ENCODE assay signal across 8 mouse cellular contexts in genomic region chr17:33630171-33630895, GRCm38 (mm10). TPM values are rescaled to one million over a fixed set of nuclear protein-coding genes. Genes with fewer than 3 reads are reported as not detected.
DNase-seq lines count a peak whose midpoint lies in the region; ATAC-seq and TF ChIP-seq lines count a peak whose summit lies in the region.

No protein-coding gene starts in this region.

- H3K4me3 ChIP-seq in heart, embryonic 15.5 days, result no peak overlapping the region
- H3K4me3 ChIP-seq in embryonic facial prominence, embryonic 12.5 days, result no peak overlapping the region
- no peak overlapping the region for H3K4me3 ChIP-seq in intestine, embryonic 15.5 days (replicated peaks)
- no peak overlapping the region for H3K4me3 ChIP-seq in midbrain, postnatal 0 days (ENCODE audit: low read depth, low read length)
- H3K4me3 ChIP-seq in layer of hippocampus, adult 2 months, result no peak overlapping the region; the same call in 1 of the 2 replicates

- H3K9me3 ChIP-seq in heart, embryonic 15.5 days (replicated peaks), result no peaks in the 10 kb centered on the region
- H3K9me3 ChIP-seq in embryonic facial prominence, embryonic 12.5 days, result no peaks in the 10 kb centered on the region
- no peaks in the 10 kb centered on the region for H3K9me3 ChIP-seq in intestine, embryonic 15.5 days
- no peaks in the 10 kb centered on the region for H3K9me3 ChIP-seq in midbrain, postnatal 0 days (ENCODE audit: low read length)

- peak overlapping the region; percentile 69 for H3K4me2 ChIP-seq in heart, embryonic 15.5 days
- H3K4me2 ChIP-seq in embryonic facial prominence, embryonic 12.5 days (replicated peaks), result peak overlapping the region; percentile 58
- peak overlapping the region; percentile 60 for H3K4me2 ChIP-seq in intestine, embryonic 15.5 days (replicated peaks)
- H3K4me2 ChIP-seq in midbrain, postnatal 0 days (ENCODE audit: low read depth, low read length, poor library complexity, severe bottlenecking), result peak overlapping the region; percentile 49

- intact Hi-C loops in heart, postnatal 14 days (cut with DNase I), result no loop called here

- 76% methylated on average over 13 of the region's 13 CpGs for WGBS in heart, embryonic 15.5 days
- 81% methylated on average over 13 of the region's 13 CpGs for WGBS in embryonic facial prominence, embryonic 12.5 days
- WGBS in intestine, embryonic 15.5 days, result 79% methylated on average over 13 of the region's 13 CpGs
- 77% methylated on average over 13 of the region's 13 CpGs for WGBS in midbrain, postnatal 0 days

- DNase-seq in heart, postnatal 14 days, result no peak
- DNase-seq in midbrain, postnatal 0 days (ENCODE audit: low spot score), result peak; percentile 19
- DNase-seq in c-Kit-positive CD71-positive TER-119-positive erythroid progenitor cells, embryonic 14.5 days (ENCODE audit: low spot score), result no peak
- no peak for DNase-seq in layer of hippocampus, adult 2 months (ENCODE audit: low spot score in 2 of 2)
- DNase-seq in lung, adult 18-20 months, result no peak

- peaks cover 12% of the 10 kb centered on the region; the same call in 1 of the 2 replicates for H3K36me3 ChIP-seq in heart, embryonic 15.5 days
- peaks cover 22% of the 10 kb centered on the region for H3K36me3 ChIP-seq in embryonic facial prominence, embryonic 12.5 days
- H3K36me3 ChIP-seq in intestine, embryonic 15.5 days, result peaks cover 13% of the 10 kb centered on the region
- peaks cover 5% of the 10 kb centered on the region; the same call in 1 of the 2 replicates for H3K36me3 ChIP-seq in midbrain, postnatal 0 days (ENCODE audit: insufficient read depth, low read length)

- no peaks in the 10 kb centered on the region for H3K27me3 ChIP-seq in heart, embryonic 15.5 days
- no peaks in the 10 kb centered on the region for H3K27me3 ChIP-seq in embryonic facial prominence, embryonic 12.5 days
- H3K27me3 ChIP-seq in intestine, embryonic 15.5 days (replicated peaks), result no peaks in the 10 kb centered on the region
- H3K27me3 ChIP-seq in midbrain, postnatal 0 days (ENCODE audit: insufficient read depth, low read length), result no peaks in the 10 kb centered on the region

- H3K4me1 ChIP-seq in heart, embryonic 15.5 days (replicated peaks), result peaks cover 25% of the 10 kb centered on the region
- H3K4me1 ChIP-seq in embryonic facial prominence, embryonic 12.5 days, result peaks cover 17% of the 10 kb centered on the region
- H3K4me1 ChIP-seq in intestine, embryonic 15.5 days (replicated peaks), result peaks cover 7% of the 10 kb centered on the region
- H3K4me1 ChIP-seq in midbrain, postnatal 0 days (ENCODE audit: insufficient read depth, low read length), result peaks cover 10% of the 10 kb centered on the region

- no peak for ATAC-seq in heart, embryonic 15.5 days (replicated peaks; ENCODE audit: insufficient number of reproducible peaks, insufficient read depth, low FRiP score, low read depth)
- no peak for ATAC-seq in embryonic facial prominence, embryonic 12.5 days (ENCODE audit: insufficient number of reproducible peaks, insufficient read depth, low FRiP score, low TSS enrichment)
- no peak for ATAC-seq in intestine, embryonic 15.5 days
- no peak for ATAC-seq in midbrain, postnatal 0 days (ENCODE audit: low FRiP score)

- TF ChIP-seq CTCF in midbrain, postnatal 0 days (IDR thresholded peaks at IDR 0.05), result no peak
- no peak for TF ChIP-seq CTCF in layer of hippocampus, adult 2 months (conservative IDR thresholded peaks at IDR 0.05)

- no peak overlapping the region for H3K9ac ChIP-seq in heart, embryonic 15.5 days
- H3K9ac ChIP-seq in embryonic facial prominence, embryonic 12.5 days, result no peak overlapping the region
- no peak overlapping the region for H3K9ac ChIP-seq in intestine, embryonic 15.5 days
- no peak overlapping the region for H3K9ac ChIP-seq in midbrain, postnatal 0 days (replicated peaks; ENCODE audit: low read length, poor library complexity, severe bottlenecking)

- no peak overlapping the region for H3K27ac ChIP-seq in heart, embryonic 15.5 days
- peak overlapping the region; percentile 26; the same call in 1 of the 2 replicates for H3K27ac ChIP-seq in embryonic facial prominence, embryonic 12.5 days
- H3K27ac ChIP-seq in intestine, embryonic 15.5 days, result no peak overlapping the region
- no peak overlapping the region for H3K27ac ChIP-seq in midbrain, postnatal 0 days (ENCODE audit: low read depth, low read length)
- H3K27ac ChIP-seq in layer of hippocampus, adult 2 months, result no peak overlapping the region

RNA-seq across cellular contexts. Expression of gene Zfp414, which starts 1.4 kb away (rescaled TPM):
- 29.8 and 32.1 TPM in 2 replicates for polyA plus RNA-seq in heart, embryonic 15.5 days (2015; fragmentation: Nextera tagmentation; extraction: Ambion mirVana)
- 10 to 100 TPM; 12.8 to 15.5 TPM for total RNA-seq in heart, postnatal 14 days (2021)
- polyA plus RNA-seq in embryonic facial prominence, embryonic 12.5 days (2016; fragmentation: Nextera tagmentation; extraction: Ambion mirVana), result 40.0 and 40.4 TPM in 2 replicates
- 37.0 and 37.7 TPM in 2 replicates for polyA plus RNA-seq in intestine, embryonic 15.5 days (2015; fragmentation: Nextera tagmentation; extraction: Ambion mirVana)
- 43.8 and 58.8 TPM in 2 replicates for total RNA-seq in midbrain, postnatal 0 days (2014; rRNA removed)
- 89.1 and 96.0 TPM in 2 replicates for polyA plus RNA-seq in midbrain, postnatal 0 days (2015; fragmentation: Nextera tagmentation; extraction: Ambion mirVana)
- total RNA-seq in layer of hippocampus, adult 2 months (2021), result 10 to 100 TPM; 50.1 to 51.3 TPM

RNA-seq across cellular contexts. Expression of gene Pram1, which starts 7.5 kb away (rescaled TPM):
- polyA plus RNA-seq in heart, embryonic 15.5 days (2015; fragmentation: Nextera tagmentation; extraction: Ambion mirVana), result 0.24 and 0.70 TPM in 2 replicates
- under 1 TPM; 0.24 to 0.39 TPM for total RNA-seq in heart, postnatal 14 days (2021)
- 0.50 and 1.1 TPM in 2 replicates for polyA plus RNA-seq in embryonic facial prominence, embryonic 12.5 days (2016; fragmentation: Nextera tagmentation; extraction: Ambion mirVana)
- polyA plus RNA-seq in intestine, embryonic 15.5 days (2015; fragmentation: Nextera tagmentation; extraction: Ambion mirVana), result 0.53 and 0.90 TPM in 2 replicates
- total RNA-seq in midbrain, postnatal 0 days (2014; rRNA removed), result not detected in 2 replicates
- 0.41 TPM in 1 of 2 replicates, not detected in the other for polyA plus RNA-seq in midbrain, postnatal 0 days (2015; fragmentation: Nextera tagmentation; extraction: Ambion mirVana)
- under 1 TPM; 0.51 to 0.59 TPM for total RNA-seq in layer of hippocampus, adult 2 months (2021)

RNA-seq across cellular contexts. Expression of gene Hnrnpm, which starts 56.3 kb away (rescaled TPM):
- 180 and 183 TPM in 2 replicates for polyA plus RNA-seq in heart, embryonic 15.5 days (2015; fragmentation: Nextera tagmentation; extraction: Ambion mirVana)
- 100 to 1,000 TPM; 101 to 111 TPM for total RNA-seq in heart, postnatal 14 days (2021)
- 428 and 475 TPM in 2 replicates for polyA plus RNA-seq in embryonic facial prominence, embryonic 12.5 days (2016; fragmentation: Nextera tagmentation; extraction: Ambion mirVana)
- 276 and 325 TPM in 2 replicates for polyA plus RNA-seq in intestine, embryonic 15.5 days (2015; fragmentation: Nextera tagmentation; extraction: Ambion mirVana)
- total RNA-seq in midbrain, postnatal 0 days (2014; rRNA removed), result 48.7 and 58.1 TPM in 2 replicates
- 113 and 124 TPM in 2 replicates for polyA plus RNA-seq in midbrain, postnatal 0 days (2015; fragmentation: Nextera tagmentation; extraction: Ambion mirVana)
- 100 to 1,000 TPM; 164 to 178 TPM for total RNA-seq in layer of hippocampus, adult 2 months (2021)
